Mouse (Mus musculus): ENCODE measurements around the gene Tlcd1. TPM values are rescaled to one million over a fixed set of nuclear protein-coding genes. Genes with fewer than 3 reads are reported as not detected.

Gene Tlcd1
- total RNA-seq, 2 experiments from 2014 or later: 9.1 to 9.4 TPM

DNA sequence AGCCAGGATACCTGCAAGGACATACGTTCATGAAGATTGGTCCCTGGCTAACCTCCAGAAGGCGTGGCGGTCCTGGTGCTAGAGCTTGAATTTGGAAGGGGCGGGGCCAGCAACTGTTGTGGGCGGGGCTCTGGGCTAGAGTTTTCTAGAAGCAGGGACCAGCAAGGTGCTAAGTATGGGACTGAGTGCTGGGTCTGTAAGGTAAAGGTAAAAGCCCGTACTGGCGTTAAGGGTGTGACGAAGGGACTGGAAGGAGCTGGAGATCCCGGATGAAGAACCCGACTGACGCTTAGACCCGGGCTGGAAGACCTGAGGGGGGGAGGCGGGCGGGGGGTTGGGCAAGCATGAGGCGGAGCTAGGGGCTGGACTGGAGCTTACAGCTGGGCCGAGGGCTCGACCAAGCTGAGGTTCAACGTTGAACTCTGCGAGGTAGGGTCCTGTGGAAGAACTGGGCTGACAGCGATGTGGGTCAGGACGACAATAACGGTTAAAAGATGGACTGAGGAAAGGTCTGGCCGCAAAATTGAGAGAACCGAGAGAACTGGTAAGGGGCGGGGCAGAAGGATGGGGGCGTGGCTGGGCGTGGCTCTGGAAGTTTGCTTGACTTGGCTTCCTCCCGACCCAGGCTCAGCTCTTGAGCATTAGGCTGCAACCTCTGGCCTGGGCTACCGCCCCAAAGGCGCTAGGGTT is 18.0 kb downstream of the Tlcd1 start:
- intact Hi-C loops (cut with DNase I): no loop called here
- peak; percentile 78 to 86 for DNase-seq

DNA sequence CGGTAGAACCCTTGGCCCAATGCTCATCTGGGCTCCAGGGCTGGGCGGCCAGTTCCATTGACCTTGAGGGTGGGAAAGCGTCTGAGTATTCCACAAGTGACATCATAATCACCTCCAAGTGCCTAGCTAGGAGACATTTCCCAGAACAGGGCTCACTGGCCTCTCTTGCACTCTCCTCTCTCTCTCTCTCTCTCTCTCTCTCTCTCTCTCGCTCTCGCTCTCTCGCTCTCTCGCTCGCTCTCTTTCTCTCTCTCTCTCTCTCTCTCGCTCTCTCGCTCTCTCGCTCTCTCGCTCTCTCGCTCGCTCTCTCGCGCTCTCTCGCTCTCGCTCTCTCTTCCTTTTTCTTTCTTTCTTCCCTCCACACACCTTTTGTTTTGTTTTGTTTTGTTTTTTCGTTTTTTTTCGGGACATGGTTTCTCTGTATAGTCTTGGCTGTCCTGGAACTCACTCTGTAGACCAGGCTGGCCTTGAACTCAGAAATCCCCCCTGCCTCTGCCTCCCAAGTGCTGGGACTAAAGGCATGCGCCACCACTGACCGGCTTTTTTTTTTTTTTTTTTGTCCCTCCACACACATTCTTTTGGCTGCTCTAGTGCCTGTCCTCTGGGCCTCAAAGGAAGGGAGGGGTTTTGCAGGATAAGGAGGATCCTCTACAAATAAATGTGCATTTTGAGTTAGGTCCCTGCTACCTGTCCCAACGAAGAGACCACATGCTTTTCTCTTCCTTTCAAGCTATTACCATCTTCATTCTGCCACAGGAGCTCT is 18.8 kb downstream of the Tlcd1 start:
- intact Hi-C loops (cut with DNase I): no loop called here

DNA sequence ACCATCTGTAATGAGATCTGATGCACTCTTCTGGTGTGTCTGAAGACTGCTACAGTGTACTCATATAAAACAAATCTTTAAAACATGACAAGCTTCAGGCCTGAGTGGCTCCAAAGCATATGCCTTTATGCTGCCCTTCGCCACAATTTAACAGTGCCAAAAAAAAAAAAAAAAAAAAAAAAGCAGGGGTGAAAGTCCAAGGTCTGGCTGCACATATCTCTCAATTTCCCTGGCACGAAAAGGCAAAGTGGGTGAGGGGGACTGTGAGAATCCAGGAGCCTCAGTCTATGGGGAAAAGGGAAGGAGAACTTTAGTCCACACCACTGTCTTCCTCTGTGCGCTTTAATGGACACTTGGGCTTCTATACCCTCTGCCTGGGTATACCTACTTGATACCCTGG is 25.9 kb downstream of the Tlcd1 start:
- no peak for DNase-seq
- intact Hi-C loops (cut with DNase I): no loop called here

More for the DNA sequence above, 18.8 kb downstream of the Tlcd1 start:
- no peak for DNase-seq

GRCm38 (mm10) chr11:78204287-78204686 is 27.8 kb downstream of the Tlcd1 start:
- intact Hi-C loops (cut with DNase I): no loop called here

GRCm38 (mm10) chr11:78205361-78206206 is 29.1 kb downstream of the Tlcd1 start:
- no peak for DNase-seq
- intact Hi-C loops (cut with DNase I): no loop called here

More at GRCm38 (mm10) chr11:78204287-78204686, 27.8 kb downstream of the Tlcd1 start:
- no peak for DNase-seq

- no peak for DNase-seq
- intact Hi-C loops (cut with DNase I): no loop called here
Measured at GRCm38 (mm10) chr11:78207190-78207589, 30.7 kb downstream of the Tlcd1 start.

GRCm38 (mm10) chr11:78209886-78210285 is 33.4 kb downstream of the Tlcd1 start:
- no peak for DNase-seq
- intact Hi-C loops (cut with DNase I): no loop called here

DNA sequence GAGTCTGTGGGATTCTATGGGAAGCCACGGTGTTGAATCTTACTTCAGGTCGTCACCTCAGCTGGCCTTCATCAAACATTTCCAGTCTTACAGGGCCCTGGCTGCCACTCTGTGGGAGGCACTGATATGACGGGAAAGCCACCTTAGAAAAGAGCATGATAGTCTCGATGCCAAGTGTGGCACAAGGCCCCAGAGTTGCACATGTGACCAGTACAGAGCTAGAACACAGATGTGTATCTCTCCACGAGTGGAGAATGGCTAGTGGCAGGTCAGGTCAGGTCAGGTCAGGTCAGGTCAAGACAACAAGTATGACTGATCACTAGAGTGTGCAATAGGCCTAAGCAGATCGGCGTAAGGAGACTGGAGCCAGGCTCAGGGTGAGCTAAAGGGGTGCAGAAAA is 34.1 kb downstream of the Tlcd1 start:
- peak; percentile 18 to 27 for DNase-seq
- intact Hi-C loops (cut with DNase I): no loop called here

DNA sequence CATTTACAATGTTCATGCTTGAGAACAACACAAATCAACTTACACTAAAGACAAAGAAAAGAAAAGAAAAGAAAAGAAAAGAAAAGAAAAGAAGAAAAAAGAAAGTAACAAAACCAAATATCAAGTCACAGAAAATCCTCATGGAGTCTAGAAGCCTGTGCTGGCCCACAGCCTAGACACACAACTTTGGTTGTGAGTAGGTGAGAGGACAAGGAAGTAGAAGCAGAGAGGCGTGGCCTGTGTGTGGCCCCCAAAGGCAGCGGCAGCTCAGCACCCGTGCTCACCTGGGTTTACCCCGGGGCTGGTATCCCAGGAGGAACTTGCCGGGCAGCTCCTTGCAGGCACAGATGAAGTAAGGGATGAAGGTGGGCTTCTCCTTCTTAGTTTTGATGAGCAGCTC is 35.0 kb downstream of the Tlcd1 start:
- intact Hi-C loops (cut with DNase I): no loop called here
- DNase-seq: no peak

DNA sequence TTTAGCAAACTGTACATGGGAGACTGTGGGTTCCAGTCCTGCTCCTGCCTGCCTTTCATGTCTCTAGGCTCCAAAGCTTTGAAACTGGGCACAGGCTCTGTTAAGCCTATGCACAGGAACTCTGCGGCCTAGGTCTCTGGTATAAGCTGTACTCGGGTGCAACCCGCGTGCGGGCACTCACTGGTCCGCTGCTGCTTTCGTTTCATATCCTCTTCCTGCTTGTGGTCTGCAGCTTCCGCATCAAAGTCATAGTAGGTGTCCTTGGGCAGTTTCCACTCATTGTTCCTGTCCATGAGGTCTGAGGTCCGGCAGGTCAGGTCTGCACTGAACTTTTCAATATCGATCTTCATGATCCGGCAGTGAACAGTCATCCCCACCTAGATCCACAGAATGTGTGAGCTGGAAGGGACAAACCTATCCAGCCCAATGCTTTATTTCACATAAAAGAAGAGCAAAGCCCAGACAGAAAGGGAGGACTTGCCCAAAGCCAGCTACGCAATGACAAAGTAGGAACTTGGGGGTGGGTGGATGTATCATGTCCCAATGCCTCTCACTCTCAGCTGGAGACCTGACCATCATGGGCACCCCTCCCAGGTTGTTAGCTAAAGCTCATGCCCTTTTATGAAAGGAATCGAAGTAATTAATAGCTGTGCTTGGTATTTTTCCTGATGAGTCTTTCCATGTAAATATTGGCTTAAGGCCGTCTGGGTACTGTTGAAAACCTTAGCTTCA is 36.7 kb downstream of the Tlcd1 start:
- DNase-seq: no peak
- intact Hi-C loops (cut with DNase I): no loop called here

DNA sequence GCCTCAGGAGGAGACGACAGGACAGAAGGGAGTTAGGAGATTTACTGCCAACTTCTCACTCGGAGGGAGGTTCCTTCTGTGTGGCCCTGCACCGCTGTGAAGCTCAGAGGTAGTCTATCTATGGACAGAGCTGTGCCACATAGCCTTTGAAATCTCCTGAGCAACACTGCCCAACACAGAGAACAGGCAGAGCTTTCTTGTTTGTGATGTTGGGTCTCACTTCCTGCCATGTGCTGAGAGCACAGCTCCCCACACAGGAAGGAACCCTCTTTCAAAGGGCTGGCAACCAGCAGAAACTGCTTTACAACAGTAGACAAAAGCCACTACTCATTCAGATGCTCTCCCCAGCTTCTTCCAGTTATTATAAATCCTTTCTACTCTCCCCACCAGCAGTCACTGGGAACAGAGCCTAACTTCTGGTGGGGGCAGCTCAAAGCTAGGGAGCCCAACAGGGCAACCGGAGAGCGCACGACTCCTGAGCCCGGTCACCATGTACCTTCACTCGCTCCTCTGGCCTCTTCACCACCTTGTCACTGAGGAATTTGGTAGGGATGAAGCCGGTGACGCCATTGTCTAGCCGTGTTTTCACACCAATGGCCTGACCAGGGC is 39.3 kb downstream of the Tlcd1 start:
- intact Hi-C loops (cut with DNase I): no loop called here
- no peak for DNase-seq

DNA sequence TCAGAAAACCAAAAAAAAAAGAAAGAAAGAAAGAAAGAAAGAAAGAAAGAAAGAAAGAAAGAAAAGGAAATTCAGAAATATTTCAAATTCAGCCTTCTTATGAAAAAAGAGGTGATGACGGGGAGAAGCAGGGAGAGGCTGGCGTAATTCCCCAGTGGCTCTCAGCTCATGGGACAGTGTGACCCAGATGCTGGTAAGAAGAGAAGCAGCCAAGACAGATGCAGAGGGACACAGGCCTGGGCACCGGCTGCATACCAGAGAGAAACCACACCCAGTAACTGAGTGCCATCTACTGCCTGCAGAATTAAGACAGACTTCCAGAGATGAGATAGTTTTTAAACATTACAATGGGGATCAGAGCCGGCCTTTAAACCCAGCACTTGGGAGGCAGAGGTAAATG is 47.1 kb downstream of the Tlcd1 start:
- no peak for DNase-seq
- intact Hi-C loops (cut with DNase I): no loop called here

Small RNAs within 50 kb of the gene (microRNA-seq; reads per million reads assigned to microRNA genes)
- 0 to 0.24 reads per million in 2 experiments for gene Mir7653

Other genes with a start within 250 kb of the Tlcd1 start
- gene Sez6, start 245.9 kb upstream of the Tlcd1 start, total RNA-seq (2021): under 1 TPM; 0.22 to 0.64 TPM
- 10 to 100 TPM; 39.5 to 41.7 TPM for gene Phf12, start 194.0 kb upstream of the Tlcd1 start, total RNA-seq (2021)
- 1 to 10 TPM; 4.9 to 7.4 TPM for gene Dhrs13, start 144.4 kb upstream of the Tlcd1 start, total RNA-seq (2021)
- gene Flot2, start 138.8 kb upstream of the Tlcd1 start, total RNA-seq (2021): 10 to 100 TPM; 85.1 to 90.8 TPM
- gene Eral1, start 96.3 kb upstream of the Tlcd1 start, total RNA-seq (2021): 10 to 100 TPM; 22.8 to 23.6 TPM
- 10 to 100 TPM; 15.0 to 17.0 TPM for gene Fam222b, start 82.1 kb upstream of the Tlcd1 start, total RNA-seq (2021)
- gene Traf4, start 11.1 kb upstream of the Tlcd1 start, total RNA-seq (2021): 10 to 100 TPM; 17.5 to 21.0 TPM
- gene Nek8, start within 50 bp of the Tlcd1 start, total RNA-seq (2021): 1 to 10 TPM; 4.5 to 5.4 TPM
- gene Rpl23a, start 6.9 kb downstream of the Tlcd1 start, total RNA-seq (2021): 100 to 1,000 TPM; 965 to 994 TPM
- gene Rab34, start 11.7 kb downstream of the Tlcd1 start, total RNA-seq (2021): 10 to 100 TPM; 22.3 to 24.3 TPM
- 1 to 10 TPM; 1.5 to 3.1 TPM for gene Proca1, start 16.7 kb downstream of the Tlcd1 start, total RNA-seq (2021)
- gene Sdf2, start 69.0 kb downstream of the Tlcd1 start, total RNA-seq (2021): 10 to 100 TPM; 46.4 to 50.6 TPM
- 10 to 100 TPM; 33.7 to 36.6 TPM for gene Supt6, start 69.3 kb downstream of the Tlcd1 start, total RNA-seq (2021)
- 100 to 1,000 TPM; 180 to 190 TPM for gene 2610507B11Rik, start 85.0 kb downstream of the Tlcd1 start, total RNA-seq (2021)
- gene BC030499, start 114.1 kb downstream of the Tlcd1 start, total RNA-seq (2021): under 1 TPM; 0.57 to 0.67 TPM
- gene Spag5, start 124.8 kb downstream of the Tlcd1 start, total RNA-seq (2021): 1 to 10 TPM; 8.8 to 9.5 TPM
- gene Aldoc, start 146.3 kb downstream of the Tlcd1 start, total RNA-seq (2021): 1 to 10 TPM in 1 of 2 experiments, under 1 TPM in 1; 0.81 to 1.1 TPM
- gene Pigs, start 151.7 kb downstream of the Tlcd1 start, total RNA-seq (2021): 10 to 100 TPM; 26.4 to 26.8 TPM
- gene Unc119, start 166.8 kb downstream of the Tlcd1 start, total RNA-seq (2021): 10 to 100 TPM in 1 of 2 experiments, 1 to 10 TPM in 1; 9.0 to 10.1 TPM
- gene Foxn1, start 209.8 kb downstream of the Tlcd1 start, total RNA-seq (2021): not detected
- not detected for gene Slc13a2, start 245.5 kb downstream of the Tlcd1 start, total RNA-seq (2021)